Mouse (Mus musculus) heart, adult 2 months (tissue): ENCODE measurements around the gene Casd1. TPM values are rescaled to one million over a fixed set of nuclear protein-coding genes. Genes with fewer than 3 reads are reported as not detected.

Experiments used
- DNase-seq, 2 experiments: peaks; one replicate each; pipeline ENCODE4 v3.0.0; 2021
- H3K27ac ChIP-seq: fragments of 200-600 bp; 2 replicates; pipeline ENCODE4 v1.8.1; 2022
- H3K27me3 ChIP-seq: fragments of 200-500 bp; 2 replicates; pipeline ENCODE4 v1.6.1; 2012; ENCODE audit warnings: mild to moderate bottlenecking, low read length, inconsistent platforms, mixed read lengths; ENCODE audit not compliant: control insufficient read depth, insufficient read depth
- H3K36me3 ChIP-seq: fragments of 200-500 bp; 2 replicates; pipeline ENCODE4 v1.6.1; 2012; ENCODE audit warnings: low read length, inconsistent platforms; ENCODE audit not compliant: control insufficient read depth, insufficient read depth
- H3K4me1 ChIP-seq: fragments of 200-500 bp; 2 replicates; pipeline ENCODE4 v1.6.1; 2011; ENCODE audit warnings: low read length; ENCODE audit not compliant: control insufficient read depth, insufficient read depth
- H3K4me3 ChIP-seq: fragments of 200-600 bp; 2 replicates; pipeline ENCODE4 v1.8.1; 2022
- H3K79me2 ChIP-seq: fragments of 200-500 bp; replicated peaks from 2 replicates; pipeline ENCODE4 v1.6.1; 2012; ENCODE audit warnings: mild to moderate bottlenecking, inconsistent platforms, low read length, moderate library complexity, mixed read lengths; ENCODE audit not compliant: control insufficient read depth, insufficient read depth
- H3K9ac ChIP-seq: fragments of 200-500 bp; 2 replicates; pipeline ENCODE4 v1.6.1; 2012; ENCODE audit warnings: low read depth, mild to moderate bottlenecking, control low read depth, inconsistent platforms, low read length, mixed read lengths
- CTCF ChIP-seq: fragments of 200-600 bp; IDR thresholded peaks from 2 replicates; pipeline ENCODE4 v1.8.1; 2022; ENCODE audit warnings: antibody characterized with exemption, mild to moderate bottlenecking, moderate library complexity
- EP300 ChIP-seq: fragments of 200-500 bp; IDR thresholded peaks from 2 replicates; pipeline ENCODE4 v1.6.1; 2011; ENCODE audit warnings: low read depth, low read length, control low read depth; ENCODE audit not compliant: insufficient read depth
- POLR2A ChIP-seq: fragments of 200-500 bp; IDR thresholded peaks from 2 replicates; pipeline ENCODE4 v1.6.1; 2011; ENCODE audit warnings: mild to moderate bottlenecking, low read depth, low read length, control low read depth; ENCODE audit not compliant: insufficient read depth
- WGBS: fragments of 180-500 bp; shearing (Covaris S2); methylation state at CpG from one replicate; pipeline ENCODE4 v1.1.7; 2018; 5-methylcytosine and 5-hydroxymethylcytosine counted together
- intact Hi-C: fragments of 180-260 bp; cut with DNase I; formaldehyde crosslinking; loops from one replicate; pipeline ENCODE4 v1.15.1; 2025
- long read RNA-seq: library from polyadenylated mRNA; stranded (forward); transcript quantifications from one replicate; pipeline ENCODE4 v2.0.0, GENCODE M21; 2021
- polyA plus RNA-seq: library from polyadenylated mRNA; depleted of rRNA; stranded (reverse); fragments of >200 nt; gene quantifications from 2 replicates; pipeline ENCODE4 v1.2.3, GENCODE M21; 2012; rRNA removed
- total RNA-seq, 2 experiments: library from RNA; stranded (reverse); gene quantifications; 2 replicates each; pipeline ENCODE4 v1.2.3; 2021

Gene Casd1
- total RNA-seq (10 to 100 TPM; 26.1 to 26.4 TPM), polyA plus RNA-seq (12.3 and 25.2 TPM in 2 replicates)
- long read RNA-seq, transcript Casd1-201 (18 exons, 3,961 nt), result major isoform, 12 of 15 reads
- long read RNA-seq, partial matches to known transcripts, result 0 of 15 reads
- long read RNA-seq, other reads (novel, unspliced or antisense), result 3 of 15 reads

GRCm38 (mm10) chr6:4600658-4601296 lies at the start of gene Casd1:
Casd1 (plus strand) TSS chr6:4600839.
- Histone ChIP-seq H3K4me1 (peaks cover 6% of the 10 kb centered on the region), H3K27ac (peak within 1 kb of the TSS; percentile 94), H3K36me3 (no peaks in the 10 kb centered on the region), H3K4me3 (peak within 1 kb of the TSS; percentile 57), H3K9ac (peak within 1 kb of the TSS; percentile 88), H3K27me3 (no peaks in the 10 kb centered on the region), H3K79me2 (no peaks in the 10 kb centered on the region)
- peak; percentile 82 for DNase-seq
- intact Hi-C loops, result loop anchor here (5.0 to 10.0 kb wide), 3 partner anchors 147 to 894 kb away; partner anchors contain the start of genes Pdk4, Peg10, Pon2 and Sgce
- no peak for TF ChIP-seq EP300
- TF ChIP-seq POLR2A, result no peak
- no peak for TF ChIP-seq CTCF
- WGBS, result 1% methylated on average over 64 of the region's 64 CpGs

GRCm38 (mm10) chr6:4555366-4555765 lies 45.3 kb upstream of the Casd1 start:
- Histone ChIP-seq H3K27ac (no peak overlapping the region), H3K27me3 (no peaks in the 10 kb centered on the region), H3K4me1 (no peaks in the 10 kb centered on the region), H3K4me3 (no peak overlapping the region), H3K36me3 (no peaks in the 10 kb centered on the region), H3K9ac (no peak overlapping the region), H3K79me2 (no peaks in the 10 kb centered on the region)
- intact Hi-C loops, result loop anchor here (5.0 kb wide), 1 partner anchor 827 kb away; the partner anchor contains the start of gene Asb4
- TF ChIP-seq EP300 (no peak), CTCF (no peak), POLR2A (no peak)
- WGBS, result 80% methylated on average over 6 of the region's 6 CpGs
- DNase-seq, result no peak

- H3K27ac ChIP-seq, result no peak overlapping the region
- intact Hi-C loops, result loop anchor here (5.0 kb wide), 1 partner anchor 825 kb away; the partner anchor contains the start of gene Asb4
- no peaks in the 10 kb centered on the region for H3K79me2 ChIP-seq
- no peaks in the 10 kb centered on the region for H3K27me3 ChIP-seq
- WGBS, result 85% methylated on average over 8 of the region's 8 CpGs
- TF ChIP-seq CTCF, result no peak
- TF ChIP-seq POLR2A, result no peak
- TF ChIP-seq EP300, result no peak
- no peaks in the 10 kb centered on the region for H3K36me3 ChIP-seq
- H3K9ac ChIP-seq, result no peak overlapping the region
- no peak overlapping the region for H3K4me3 ChIP-seq
- no peaks in the 10 kb centered on the region for H3K4me1 ChIP-seq
- DNase-seq, result no peak
Observed at GRCm38 (mm10) chr6:4557086-4557485, 43.6 kb upstream of the Casd1 start.

GRCm38 (mm10) chr6:4557678-4558077 lies 43.0 kb upstream of the Casd1 start:
- peak; percentile 14 to 31 for DNase-seq
- Histone ChIP-seq H3K9ac (no peak overlapping the region), H3K4me1 (no peaks in the 10 kb centered on the region), H3K4me3 (no peak overlapping the region), H3K79me2 (no peaks in the 10 kb centered on the region), H3K27me3 (no peaks in the 10 kb centered on the region), H3K27ac (no peak overlapping the region), H3K36me3 (no peaks in the 10 kb centered on the region)
- WGBS, result 18% methylated on average over 7 of the region's 7 CpGs
- TF ChIP-seq POLR2A, result no peak
- TF ChIP-seq CTCF, result peak; percentile 67
- no peak for TF ChIP-seq EP300
- intact Hi-C loops, result loop anchor here (5.0 kb wide), 1 partner anchor 825 kb away; the partner anchor contains the start of gene Asb4

- Histone ChIP-seq H3K9ac (no peak overlapping the region), H3K27ac (no peak overlapping the region), H3K4me1 (no peaks in the 10 kb centered on the region), H3K4me3 (no peak overlapping the region), H3K27me3 (no peaks in the 10 kb centered on the region), H3K79me2 (no peaks in the 10 kb centered on the region), H3K36me3 (no peaks in the 10 kb centered on the region)
- DNase-seq, result no peak
- intact Hi-C loops, result no loop called here
- TF ChIP-seq EP300, result no peak
- WGBS, result 37% methylated on average over 11 of the region's 11 CpGs
Observed at GRCm38 (mm10) chr6:4561156-4561555, 39.5 kb upstream of the Casd1 start.

GRCm38 (mm10) chr6:4561621-4562020 lies 39.0 kb upstream of the Casd1 start:
- no peak overlapping the region for H3K4me3 ChIP-seq
- intact Hi-C loops, result no loop called here
- no peak overlapping the region for H3K9ac ChIP-seq
- DNase-seq, result no peak
- no peak overlapping the region for H3K27ac ChIP-seq
- H3K27me3 ChIP-seq, result no peaks in the 10 kb centered on the region
- no peaks in the 10 kb centered on the region for H3K79me2 ChIP-seq
- no peaks in the 10 kb centered on the region for H3K36me3 ChIP-seq
- TF ChIP-seq CTCF (no peak), POLR2A (no peak), EP300 (no peak)
- no peaks in the 10 kb centered on the region for H3K4me1 ChIP-seq
